Mouse (Mus musculus) neural tube, embryonic 13.5 days (tissue): ENCODE results near the gene Lce1h. TPM values are rescaled to one million over a fixed set of nuclear protein-coding genes. Genes with fewer than 3 reads are reported as not detected.

Experiments
- polyA plus RNA-seq: library from polyadenylated mRNA; unstranded; fragments of >200 nt; fragmentation: Nextera tagmentation; extraction: Ambion mirVana; gene quantifications from 2 replicates; pipeline ENCODE4 v1.2.1, GENCODE M21; 2015

Lce1h gene
- polyA plus RNA-seq, 1 experiment from 2014 or later: not detected

Other genes with a start within 250 kb of the Lce1h start
- gene 2310046K23Rik, start 230.6 kb downstream of the Lce1h start, polyA plus RNA-seq: not detected in 2 replicates
- gene Ivl, start 191.3 kb downstream of the Lce1h start, polyA plus RNA-seq: not detected in 2 replicates
- gene Smcp, start 176.1 kb downstream of the Lce1h start, polyA plus RNA-seq: not detected in 2 replicates
- not detected in 2 replicates for gene 2210017I01Rik, start 157.6 kb downstream of the Lce1h start, polyA plus RNA-seq
- not detected in 2 replicates for gene Lce6a, start 143.4 kb downstream of the Lce1h start, polyA plus RNA-seq
- not detected in 2 replicates for gene Lce1a1, start 116.8 kb downstream of the Lce1h start, polyA plus RNA-seq
- not detected in 2 replicates for gene Lce1b, start 108.1 kb downstream of the Lce1h start, polyA plus RNA-seq
- gene Lce1a2, start 94.8 kb downstream of the Lce1h start, polyA plus RNA-seq: not detected in 2 replicates
- not detected in 2 replicates for gene Lce1c, start 85.8 kb downstream of the Lce1h start, polyA plus RNA-seq
- not detected in 2 replicates for gene Lce1d, start 77.9 kb downstream of the Lce1h start, polyA plus RNA-seq
- gene Lce1e, start 56.0 kb downstream of the Lce1h start, polyA plus RNA-seq: not detected in 2 replicates
- gene Lce1f, start 44.7 kb downstream of the Lce1h start, polyA plus RNA-seq: not detected in 2 replicates
- not detected in 2 replicates for gene Gm38119, start 26.0 kb downstream of the Lce1h start, polyA plus RNA-seq
- not detected in 2 replicates for gene Lce1g, start 12.7 kb downstream of the Lce1h start, polyA plus RNA-seq
- not detected in 2 replicates for gene Lce1i, start 13.8 kb upstream of the Lce1h start, polyA plus RNA-seq
- not detected in 2 replicates for gene Lce1j, start 25.4 kb upstream of the Lce1h start, polyA plus RNA-seq
- gene Lce1k, start 42.8 kb upstream of the Lce1h start, polyA plus RNA-seq: not detected in 2 replicates
- not detected in 2 replicates for gene Kprp, start 62.2 kb upstream of the Lce1h start, polyA plus RNA-seq
- gene Lce1l, start 86.2 kb upstream of the Lce1h start, polyA plus RNA-seq: not detected in 2 replicates
- not detected in 2 replicates for gene 2310050C09Rik, start 105.2 kb upstream of the Lce1h start, polyA plus RNA-seq
- gene Lce3a, start 161.2 kb upstream of the Lce1h start, polyA plus RNA-seq: not detected in 2 replicates
- not detected in 2 replicates for gene Lce3b, start 167.9 kb upstream of the Lce1h start, polyA plus RNA-seq
- not detected in 2 replicates for gene Lce3c, start 179.4 kb upstream of the Lce1h start, polyA plus RNA-seq
- not detected in 2 replicates for gene Lce3d, start 192.3 kb upstream of the Lce1h start, polyA plus RNA-seq
- gene Lce3e, start 202.0 kb upstream of the Lce1h start, polyA plus RNA-seq: not detected in 2 replicates
- 0.46 TPM in 1 of 2 replicates, not detected in the other for gene Lce3f, start 227.2 kb upstream of the Lce1h start, polyA plus RNA-seq